Mouse (Mus musculus) liver, postnatal 0 days (tissue): Measurements from ENCODE around the gene Brox.

Source experiments
- CTCF ChIP-seq: sonication (generic); IDR thresholded peaks from 2 replicates; pipeline ENCODE4 v1.5.1; 2016; ENCODE audit warnings: antibody characterized with exemption, low read depth
- EP300 ChIP-seq: IDR thresholded peaks from 2 replicates; pipeline ENCODE4 v1.6.1; 2016; ENCODE audit warnings: antibody characterized with exemption, low read depth, mild to moderate bottlenecking

- TF ChIP-seq EP300, result no peak
- no peak for TF ChIP-seq CTCF
Measured at GRCm38 (mm10) chr1:183233679-183234174, 63.3 kb downstream of the Brox start.
